Mouse (Mus musculus): ENCODE measurements around the gene Irf2bpl. TPM values are rescaled to one million over a fixed set of nuclear protein-coding genes. Genes with fewer than 3 reads are reported as not detected.

The Irf2bpl gene
- polyA plus RNA-seq, 1 experiment from 2014 or later, result 10.0 TPM

- ATAC-seq, result no peak
- Histone ChIP-seq H3K9ac (ENCODE audit: low read depth, low read length) (no peak overlapping the region), H3K4me3 (ENCODE audit: low read depth, low read length) (no peak overlapping the region), H3K4me2 (replicated peaks; ENCODE audit: low read depth) (no peak overlapping the region), H3K9me3 (ENCODE audit: control insufficient read depth) (no peaks in the 10 kb centered on the region), H3K36me3 (ENCODE audit: control insufficient read depth, insufficient read depth) (no peaks in the 10 kb centered on the region), H3K27ac (ENCODE audit: low read depth, low read length) (no peak overlapping the region), H3K4me1 (replicated peaks; ENCODE audit: control insufficient read depth, insufficient read depth, low read length) (no peaks in the 10 kb centered on the region), H3K27me3 (replicated peaks; ENCODE audit: control insufficient read depth, insufficient read depth, low read length) (no peaks in the 10 kb centered on the region)
- no peak for TF ChIP-seq CTCF (IDR thresholded peaks at IDR 0.05; ENCODE audit: low read depth)
These were observed 33.3 kb downstream of the Irf2bpl start for GRCm38 (mm10) chr12:86851313-86851712.

DNA sequence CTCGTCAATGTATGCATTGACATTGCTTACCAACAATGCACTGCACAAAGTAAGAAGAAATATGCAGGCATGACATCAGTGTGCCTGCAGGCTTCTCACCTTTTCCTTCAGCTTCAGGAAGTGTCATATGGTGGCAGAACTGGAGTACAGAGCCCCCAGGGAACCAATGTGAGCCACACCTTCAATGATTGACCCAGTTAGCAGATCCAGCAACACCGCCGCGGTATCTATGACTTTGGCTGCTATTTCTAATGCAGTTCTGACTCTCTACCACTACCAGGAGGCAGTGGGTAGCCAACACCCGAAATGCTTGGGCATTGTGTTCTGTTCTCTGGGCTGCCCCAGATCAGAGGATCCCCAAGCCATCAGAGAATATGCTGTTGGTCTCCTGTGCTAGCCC, 33.9 kb downstream of the Irf2bpl start:
- H3K27ac ChIP-seq (ENCODE audit: low read depth, low read length), result no peak overlapping the region
- H3K4me2 ChIP-seq (replicated peaks; ENCODE audit: low read depth), result no peak overlapping the region
- no peaks in the 10 kb centered on the region for H3K36me3 ChIP-seq (ENCODE audit: control insufficient read depth, insufficient read depth)
- H3K9ac ChIP-seq (ENCODE audit: low read depth, low read length), result no peak overlapping the region
- TF ChIP-seq CTCF (IDR thresholded peaks at IDR 0.05; ENCODE audit: low read depth), result no peak
- no peaks in the 10 kb centered on the region for H3K27me3 ChIP-seq (replicated peaks; ENCODE audit: control insufficient read depth, insufficient read depth, low read length)
- no peak overlapping the region for H3K4me3 ChIP-seq (ENCODE audit: low read depth, low read length)
- no peaks in the 10 kb centered on the region for H3K9me3 ChIP-seq (ENCODE audit: control insufficient read depth)
- WGBS, result 78% methylated on average over 5 of the region's 5 CpGs
- no peak for ATAC-seq
- H3K4me1 ChIP-seq (replicated peaks; ENCODE audit: control insufficient read depth, insufficient read depth, low read length), result no peaks in the 10 kb centered on the region

DNA sequence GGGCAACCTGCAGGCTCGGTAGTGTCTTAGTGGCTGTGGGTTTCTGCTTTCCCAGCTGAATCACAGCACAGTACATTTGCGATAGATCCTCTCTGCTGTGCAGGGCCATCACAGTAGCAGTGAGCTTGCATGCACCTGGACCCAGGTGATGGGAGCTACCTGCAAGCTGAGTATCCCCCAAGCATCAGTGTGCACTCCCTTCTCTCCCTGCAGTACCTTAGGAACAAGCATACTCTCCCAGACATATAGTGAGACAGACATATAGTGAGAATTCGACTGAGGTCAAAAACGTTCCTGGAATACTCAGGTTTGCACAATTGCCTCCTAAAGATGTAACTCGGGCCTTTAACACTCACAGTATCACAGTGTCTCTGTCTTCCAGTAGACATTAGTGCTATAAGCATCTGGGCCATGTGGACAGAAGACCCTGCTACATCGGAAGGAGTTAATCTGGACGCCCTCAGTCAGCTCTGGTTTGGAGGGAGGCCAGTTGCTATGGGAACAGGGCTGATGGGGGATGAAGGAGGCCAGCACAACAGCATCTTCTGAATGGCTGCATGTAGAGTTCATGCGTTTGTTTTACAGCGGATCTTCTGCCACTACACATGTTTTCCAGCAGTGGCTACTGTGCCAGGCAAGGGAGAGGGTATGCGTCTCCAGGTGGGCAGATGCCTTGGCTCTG, 34.5 kb downstream of the Irf2bpl start:
- ATAC-seq, result no peak
- Histone ChIP-seq H3K36me3 (ENCODE audit: control insufficient read depth, insufficient read depth) (no peaks in the 10 kb centered on the region), H3K27ac (ENCODE audit: low read depth, low read length) (no peak overlapping the region), H3K9me3 (ENCODE audit: control insufficient read depth) (no peaks in the 10 kb centered on the region), H3K4me3 (ENCODE audit: low read depth, low read length) (no peak overlapping the region), H3K4me2 (replicated peaks; ENCODE audit: low read depth) (no peak overlapping the region), H3K4me1 (replicated peaks; ENCODE audit: control insufficient read depth, insufficient read depth, low read length) (no peaks in the 10 kb centered on the region), H3K9ac (ENCODE audit: low read depth, low read length) (no peak overlapping the region), H3K27me3 (replicated peaks; ENCODE audit: control insufficient read depth, insufficient read depth, low read length) (no peaks in the 10 kb centered on the region)
- 72% methylated on average over 10 of the region's 10 CpGs for WGBS
- no peak for TF ChIP-seq CTCF (IDR thresholded peaks at IDR 0.05; ENCODE audit: low read depth)

DNA sequence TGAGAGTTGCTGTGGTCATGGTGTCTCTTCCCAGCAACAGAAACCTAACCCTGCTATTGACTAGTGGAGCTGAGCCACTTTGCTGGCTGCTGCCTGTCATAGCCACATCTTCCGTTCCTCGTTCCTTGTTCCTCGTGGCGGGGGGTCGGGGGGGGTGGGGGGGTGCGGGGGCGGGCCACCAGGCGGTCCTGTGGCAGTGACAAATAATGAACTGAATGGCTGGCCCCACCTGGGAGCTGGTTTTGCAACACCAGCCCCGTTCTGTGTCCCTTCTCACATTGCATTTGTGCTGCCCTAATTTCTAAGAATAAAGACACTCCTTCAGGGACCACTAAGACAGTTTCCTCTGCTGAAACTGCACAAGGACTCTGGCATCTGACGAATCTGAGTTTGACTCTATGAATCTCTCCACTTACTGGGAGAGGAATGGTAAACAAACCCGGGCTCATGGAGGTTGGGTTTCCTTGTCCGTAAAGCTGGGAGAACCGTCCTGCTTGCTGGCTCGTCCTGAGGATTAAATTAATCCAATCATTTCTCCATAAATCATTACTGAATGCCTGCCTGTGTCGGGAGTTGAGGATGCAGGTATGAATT, 41.6 kb downstream of the Irf2bpl start:
- H3K4me3 ChIP-seq (ENCODE audit: low read depth, low read length), result no peak overlapping the region
- no peak overlapping the region for H3K4me2 ChIP-seq (replicated peaks; ENCODE audit: low read depth)
- H3K4me1 ChIP-seq (replicated peaks; ENCODE audit: control insufficient read depth, insufficient read depth, low read length), result no peaks in the 10 kb centered on the region
- H3K27me3 ChIP-seq (replicated peaks; ENCODE audit: control insufficient read depth, insufficient read depth, low read length), result peaks cover 4% of the 10 kb centered on the region; the same call in 1 of the 2 replicates
- no peak for ATAC-seq
- no peak for TF ChIP-seq CTCF (IDR thresholded peaks at IDR 0.05; ENCODE audit: low read depth)
- H3K27ac ChIP-seq (ENCODE audit: low read depth, low read length), result no peak overlapping the region
- H3K36me3 ChIP-seq (ENCODE audit: control insufficient read depth, insufficient read depth), result no peaks in the 10 kb centered on the region
- H3K9ac ChIP-seq (ENCODE audit: low read depth, low read length), result no peak overlapping the region
- no peaks in the 10 kb centered on the region for H3K9me3 ChIP-seq (ENCODE audit: control insufficient read depth)
- WGBS, result 21% methylated on average over 15 of the region's 15 CpGs

GRCm38 (mm10) chr12:86840526-86840925, 44.1 kb downstream of the Irf2bpl start:
- WGBS, result 78% methylated on average over 4 of the region's 4 CpGs
- no peaks in the 10 kb centered on the region for H3K9me3 ChIP-seq (ENCODE audit: control insufficient read depth)
- TF ChIP-seq CTCF (IDR thresholded peaks at IDR 0.05; ENCODE audit: low read depth), result no peak

GRCm38 (mm10) chr12:86838181-86838580, 46.4 kb downstream of the Irf2bpl start:
- Histone ChIP-seq H3K27me3 (replicated peaks; ENCODE audit: control insufficient read depth, insufficient read depth, low read length) (peaks cover 16% of the 10 kb centered on the region), H3K4me2 (replicated peaks; ENCODE audit: low read depth) (no peak overlapping the region), H3K9me3 (ENCODE audit: control insufficient read depth) (no peaks in the 10 kb centered on the region), H3K36me3 (ENCODE audit: control insufficient read depth, insufficient read depth) (no peaks in the 10 kb centered on the region), H3K27ac (ENCODE audit: low read depth, low read length) (no peak overlapping the region), H3K4me1 (replicated peaks; ENCODE audit: control insufficient read depth, insufficient read depth, low read length) (no peaks in the 10 kb centered on the region; the same call in 1 of the 2 replicates), H3K4me3 (ENCODE audit: low read depth, low read length) (no peak overlapping the region), H3K9ac (ENCODE audit: low read depth, low read length) (no peak overlapping the region)
- TF ChIP-seq CTCF (IDR thresholded peaks at IDR 0.05; ENCODE audit: low read depth), result no peak
- WGBS, result 49% methylated on average over 2 of the region's 2 CpGs
- ATAC-seq, result no peak

More at GRCm38 (mm10) chr12:86840526-86840925, 44.1 kb downstream of the Irf2bpl start:
- no peak overlapping the region for H3K27ac ChIP-seq (ENCODE audit: low read depth, low read length)
- H3K4me2 ChIP-seq (replicated peaks; ENCODE audit: low read depth), result no peak overlapping the region
- H3K36me3 ChIP-seq (ENCODE audit: control insufficient read depth, insufficient read depth), result no peaks in the 10 kb centered on the region
- no peak overlapping the region for H3K9ac ChIP-seq (ENCODE audit: low read depth, low read length)
- ATAC-seq, result no peak
- no peak overlapping the region for H3K4me3 ChIP-seq (ENCODE audit: low read depth, low read length)
- peaks cover 16% of the 10 kb centered on the region for H3K27me3 ChIP-seq (replicated peaks; ENCODE audit: control insufficient read depth, insufficient read depth, low read length)
- no peaks in the 10 kb centered on the region; the same call in 1 of the 2 replicates for H3K4me1 ChIP-seq (replicated peaks; ENCODE audit: control insufficient read depth, insufficient read depth, low read length)
